Mouse (Mus musculus) testis, adult 2 months (tissue): ENCODE measurements at regions not wholly inside any gene's neighbourhood (a gene's known extent, or its start where the extent isn't known, plus 50 kb on each side); places are given as distances from the start of the nearest gene placed in this dataset.

Experiments used
- CTCF ChIP-seq: fragments of 200-500 bp; IDR thresholded peaks from 2 replicates; pipeline ENCODE4 v1.5.1; 2012; ENCODE audit warnings: low read depth, mild to moderate bottlenecking, inconsistent platforms, low read length, moderate library complexity; ENCODE audit not compliant: control insufficient read depth, insufficient read depth, insufficient replicate concordance
- POLR2A ChIP-seq: fragments of 200-500 bp; IDR thresholded peaks from 2 replicates; pipeline ENCODE4 v1.6.1; 2012; ENCODE audit warnings: low read depth, mild to moderate bottlenecking, inconsistent platforms, low read length, moderate library complexity; ENCODE audit not compliant: control insufficient read depth

GRCm38 (mm10) chr10:118615131-118616020 lies 174.5 kb downstream of the Ifng start:
- no peak for TF ChIP-seq POLR2A
- TF ChIP-seq CTCF, result no peak
